Mouse (Mus musculus): ENCODE measurements around the gene Fxn. TPM values are rescaled to one million over a fixed set of nuclear protein-coding genes. Genes with fewer than 3 reads are reported as not detected.

Fxn gene
- 22.5 and 24.5 TPM in 2 replicates for polyA plus RNA-seq (2012; rRNA removed)

DNA sequence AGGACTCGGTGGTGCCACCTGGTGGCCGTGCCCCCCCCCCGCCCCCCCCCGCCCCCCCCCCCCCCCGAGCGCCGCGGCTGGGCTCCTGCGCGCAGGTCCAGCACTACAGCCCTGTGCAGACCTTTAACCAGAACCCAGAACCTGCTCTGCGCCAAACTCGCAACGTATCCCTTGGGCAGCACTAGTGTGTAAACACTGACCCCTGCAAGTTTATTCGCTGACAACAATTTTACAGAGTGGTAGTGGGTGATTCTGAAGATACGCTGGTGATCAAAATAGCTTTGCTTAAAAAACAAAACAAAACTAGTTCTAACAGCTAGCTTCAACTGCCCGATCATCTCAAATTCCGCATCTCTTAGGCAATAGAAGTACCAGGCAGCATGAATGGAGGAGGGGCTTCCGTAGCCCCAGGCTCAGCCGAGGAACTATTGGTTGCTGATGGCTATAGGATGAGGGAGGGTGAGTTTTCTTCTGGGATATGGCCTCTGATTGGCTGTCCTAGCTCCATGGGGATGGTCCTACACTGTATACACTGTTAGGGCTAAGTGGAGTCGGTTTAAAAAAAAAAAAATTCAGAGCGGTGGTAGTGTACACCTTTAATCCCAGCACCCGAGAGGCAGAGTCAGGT lies at the start of gene Fxn:
Gene Fxn, minus strand, starts transcription at position 5 of the 628 bp plus-strand sequence.
- DNase-seq, result peak; percentile 36
- H3K4me3 ChIP-seq (ENCODE audit: control insufficient read depth, insufficient read depth, low read length), result peak within 1 kb of the TSS; percentile 71
- H3K27me3 ChIP-seq (ENCODE audit: control insufficient read depth, insufficient read depth, low read length), result no peaks in the 10 kb centered on the region
- TF ChIP-seq CTCF (IDR thresholded peaks at IDR 0.05; ENCODE audit: borderline replicate concordance, control insufficient read depth, extremely low read depth, insufficient read depth, low read length, poor library complexity) (no peak; the same call in 1 of the 2 replicates), POLR2A (IDR thresholded peaks at IDR 0.05; ENCODE audit: control insufficient read depth, extremely low read depth, insufficient read depth, low read length, poor library complexity) (no peak)
- WGBS, result under 1% methylated on average over 20 of the region's 22 CpGs
- peaks cover 5% of the 10 kb centered on the region for H3K4me1 ChIP-seq (replicated peaks; ENCODE audit: control insufficient read depth, insufficient read depth, low read length)
- H3K27ac ChIP-seq (ENCODE audit: control insufficient read depth, insufficient read depth, low read length), result peak within 1 kb of the TSS; percentile 61
- H3K36me3 ChIP-seq (ENCODE audit: control insufficient read depth, insufficient read depth, low read length), result no peaks in the 10 kb centered on the region

DNA sequence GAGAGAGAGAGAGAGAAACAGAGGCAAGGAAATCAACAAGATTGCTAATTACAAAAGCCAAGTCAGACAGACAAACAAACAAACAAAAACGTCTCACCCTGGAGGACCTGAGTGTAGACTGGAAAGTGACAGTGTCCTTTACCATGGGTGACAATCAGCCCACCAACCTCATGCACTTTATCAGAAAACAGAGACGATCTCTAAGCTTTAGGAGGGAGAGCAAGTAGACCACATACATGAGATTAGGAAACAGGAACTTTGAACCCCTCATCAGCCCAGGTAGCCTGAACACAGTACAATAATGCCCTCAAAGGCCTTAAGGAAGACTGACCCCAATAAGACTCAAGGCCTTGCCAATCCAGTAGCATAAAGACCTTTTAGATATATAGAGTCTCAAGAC lies 47.5 kb upstream of the Fxn start:
- no peak overlapping the region for H3K27ac ChIP-seq (ENCODE audit: control insufficient read depth, insufficient read depth, low read length)
- DNase-seq, result no peak
- TF ChIP-seq CTCF (IDR thresholded peaks at IDR 0.05; ENCODE audit: borderline replicate concordance, control insufficient read depth, extremely low read depth, insufficient read depth, low read length, poor library complexity) (no peak), POLR2A (IDR thresholded peaks at IDR 0.05; ENCODE audit: control insufficient read depth, extremely low read depth, insufficient read depth, low read length, poor library complexity) (no peak)
- H3K27me3 ChIP-seq (ENCODE audit: control insufficient read depth, insufficient read depth, low read length), result no peaks in the 10 kb centered on the region
- no peaks in the 10 kb centered on the region for H3K4me1 ChIP-seq (replicated peaks; ENCODE audit: control insufficient read depth, insufficient read depth, low read length)
- no peaks in the 10 kb centered on the region for H3K36me3 ChIP-seq (ENCODE audit: control insufficient read depth, insufficient read depth, low read length)
- WGBS, result 88% methylated on average over 2 of the region's 2 CpGs
- no peak overlapping the region for H3K4me3 ChIP-seq (ENCODE audit: control insufficient read depth, insufficient read depth, low read length)

DNA sequence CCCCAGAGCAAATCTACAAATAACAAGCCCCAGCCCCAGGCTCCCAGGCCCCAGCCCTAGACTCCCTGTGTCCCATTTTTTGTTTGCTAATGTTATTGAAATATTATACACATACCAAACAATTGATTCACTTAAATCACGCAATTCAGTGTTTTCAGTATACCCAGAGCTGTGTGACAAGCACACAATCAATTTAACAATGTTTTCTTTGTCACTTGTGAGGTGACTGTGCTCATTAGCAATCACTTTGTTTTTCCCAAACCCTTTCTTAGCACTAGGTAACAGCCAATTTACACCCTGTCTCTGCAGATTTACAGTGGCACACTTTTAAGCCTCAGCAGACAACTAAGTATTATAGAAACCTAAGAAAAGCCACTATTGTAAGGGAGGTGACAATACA lies 46.6 kb upstream of the Fxn start:
- DNase-seq, result no peak
- Histone ChIP-seq H3K4me1 (replicated peaks; ENCODE audit: control insufficient read depth, insufficient read depth, low read length) (no peaks in the 10 kb centered on the region), H3K27ac (ENCODE audit: control insufficient read depth, insufficient read depth, low read length) (no peak overlapping the region), H3K36me3 (ENCODE audit: control insufficient read depth, insufficient read depth, low read length) (no peaks in the 10 kb centered on the region), H3K27me3 (ENCODE audit: control insufficient read depth, insufficient read depth, low read length) (no peaks in the 10 kb centered on the region), H3K4me3 (ENCODE audit: control insufficient read depth, insufficient read depth, low read length) (no peak overlapping the region)
- TF ChIP-seq CTCF (IDR thresholded peaks at IDR 0.05; ENCODE audit: borderline replicate concordance, control insufficient read depth, extremely low read depth, insufficient read depth, low read length, poor library complexity) (no peak), POLR2A (IDR thresholded peaks at IDR 0.05; ENCODE audit: control insufficient read depth, extremely low read depth, insufficient read depth, low read length, poor library complexity) (no peak)
- WGBS, result 100% methylated on average over 1 of the region's 1 CpGs

GRCm38 (mm10) chr19:24325692-24326091 lies 45.3 kb upstream of the Fxn start:
- TF ChIP-seq CTCF (IDR thresholded peaks at IDR 0.05; ENCODE audit: borderline replicate concordance, control insufficient read depth, extremely low read depth, insufficient read depth, low read length, poor library complexity) (no peak), POLR2A (IDR thresholded peaks at IDR 0.05; ENCODE audit: control insufficient read depth, extremely low read depth, insufficient read depth, low read length, poor library complexity) (no peak)
- no peaks in the 10 kb centered on the region for H3K36me3 ChIP-seq (ENCODE audit: control insufficient read depth, insufficient read depth, low read length)
- DNase-seq, result no peak

GRCm38 (mm10) chr19:24323841-24324613 lies 43.6 kb upstream of the Fxn start:
- no peak for DNase-seq
- no peak overlapping the region for H3K27ac ChIP-seq (ENCODE audit: control insufficient read depth, insufficient read depth, low read length)
- TF ChIP-seq CTCF (IDR thresholded peaks at IDR 0.05; ENCODE audit: borderline replicate concordance, control insufficient read depth, extremely low read depth, insufficient read depth, low read length, poor library complexity), result no peak
- no peak for TF ChIP-seq POLR2A (IDR thresholded peaks at IDR 0.05; ENCODE audit: control insufficient read depth, extremely low read depth, insufficient read depth, low read length, poor library complexity)
- no peak overlapping the region for H3K4me3 ChIP-seq (ENCODE audit: control insufficient read depth, insufficient read depth, low read length)
- WGBS, result 89% methylated on average over 10 of the region's 10 CpGs
- no peaks in the 10 kb centered on the region for H3K27me3 ChIP-seq (ENCODE audit: control insufficient read depth, insufficient read depth, low read length)
- H3K4me1 ChIP-seq (replicated peaks; ENCODE audit: control insufficient read depth, insufficient read depth, low read length), result no peaks in the 10 kb centered on the region
- H3K36me3 ChIP-seq (ENCODE audit: control insufficient read depth, insufficient read depth, low read length), result no peaks in the 10 kb centered on the region

More at GRCm38 (mm10) chr19:24325692-24326091, 45.3 kb upstream of the Fxn start:
- Histone ChIP-seq H3K27ac (ENCODE audit: control insufficient read depth, insufficient read depth, low read length) (no peak overlapping the region), H3K4me3 (ENCODE audit: control insufficient read depth, insufficient read depth, low read length) (no peak overlapping the region), H3K27me3 (ENCODE audit: control insufficient read depth, insufficient read depth, low read length) (no peaks in the 10 kb centered on the region), H3K4me1 (replicated peaks; ENCODE audit: control insufficient read depth, insufficient read depth, low read length) (no peaks in the 10 kb centered on the region)
- 89% methylated on average over 6 of the region's 6 CpGs for WGBS

- H3K27ac ChIP-seq (ENCODE audit: control insufficient read depth, insufficient read depth, low read length), result no peak overlapping the region
- no peaks in the 10 kb centered on the region for H3K4me1 ChIP-seq (replicated peaks; ENCODE audit: control insufficient read depth, insufficient read depth, low read length)
- TF ChIP-seq POLR2A (IDR thresholded peaks at IDR 0.05; ENCODE audit: control insufficient read depth, extremely low read depth, insufficient read depth, low read length, poor library complexity), result no peak
- no peak for TF ChIP-seq CTCF (IDR thresholded peaks at IDR 0.05; ENCODE audit: borderline replicate concordance, control insufficient read depth, extremely low read depth, insufficient read depth, low read length, poor library complexity)
- no peak overlapping the region for H3K4me3 ChIP-seq (ENCODE audit: control insufficient read depth, insufficient read depth, low read length)
- no peaks in the 10 kb centered on the region for H3K27me3 ChIP-seq (ENCODE audit: control insufficient read depth, insufficient read depth, low read length)
- WGBS, result 92% methylated on average over 8 of the region's 8 CpGs
- H3K36me3 ChIP-seq (ENCODE audit: control insufficient read depth, insufficient read depth, low read length), result no peaks in the 10 kb centered on the region
- no peak for DNase-seq
Measured at GRCm38 (mm10) chr19:24321900-24322311, 41.5 kb upstream of the Fxn start.

Measured in thymus, adult 2 months (tissue).